Mouse (Mus musculus) stomach, embryonic 15.5 days (tissue): ENCODE measurements around the gene Lpcat4. TPM values are rescaled to one million over a fixed set of nuclear protein-coding genes. Genes with fewer than 3 reads are reported as not detected.
"Not testable (repeated sequence)": the region's sequence is repeated elsewhere in the genome, so short reads cannot be mapped to it uniquely, and the experiment has no call there.

ENCODE experiments used
- ATAC-seq: fragments of 200-750 bp; cut with Nextera tagmentation; 2 replicates; pipeline ENCODE4 v1.8.0; 2017; ENCODE audit warnings: low read depth, moderate number of reproducible peaks, moderate TSS enrichment; ENCODE audit not compliant: insufficient read depth, low FRiP score
- H3K27ac ChIP-seq: fragments of 300-500 bp; sonication (generic); 2 replicates; pipeline ENCODE4 v1.5.1; 2015; ENCODE audit warnings: mild to moderate bottlenecking, inconsistent platforms
- H3K27me3 ChIP-seq: fragments of 300-500 bp; sonication (generic); replicated peaks from 2 replicates; pipeline ENCODE4 v1.6.1; 2015; ENCODE audit warnings: inconsistent platforms
- H3K36me3 ChIP-seq: fragments of 300-500 bp; sonication (generic); 2 replicates; pipeline ENCODE4 v1.6.1; 2015; ENCODE audit warnings: inconsistent platforms
- H3K4me1 ChIP-seq: fragments of 300-500 bp; sonication (generic); 2 replicates; pipeline ENCODE4 v1.6.1; 2015; ENCODE audit warnings: inconsistent platforms
- H3K4me2 ChIP-seq: fragments of 300-500 bp; sonication (generic); 2 replicates; pipeline ENCODE4 v1.6.1; 2015; ENCODE audit warnings: mild to moderate bottlenecking, inconsistent platforms
- H3K4me3 ChIP-seq: fragments of 300-500 bp; sonication (generic); replicated peaks from 2 replicates; pipeline ENCODE4 v1.5.1; 2015; ENCODE audit warnings: inconsistent platforms
- H3K9ac ChIP-seq: fragments of 300-500 bp; sonication (generic); 2 replicates; pipeline ENCODE4 v1.6.1; 2015; ENCODE audit warnings: inconsistent platforms
- H3K9me3 ChIP-seq: fragments of 300-500 bp; sonication (generic); 2 replicates; pipeline ENCODE4 v1.6.1; 2016; ENCODE audit warnings: inconsistent platforms
- WGBS: fragments of 180-500 bp; shearing (Covaris S2); methylation state at CpG from one replicate; pipeline ENCODE4 v1.1.7; 2015; 5-methylcytosine and 5-hydroxymethylcytosine counted together
- polyA plus RNA-seq: library from polyadenylated mRNA; unstranded; fragments of >200 nt; fragmentation: Nextera tagmentation; extraction: Ambion mirVana; gene quantifications from 2 replicates; pipeline ENCODE4 v1.2.1, GENCODE M21; 2015

Lpcat4 gene
- polyA plus RNA-seq, 1 experiment from 2014 or later: 27.0 TPM

- H3K9me3 ChIP-seq, H3K4me2 ChIP-seq, H3K27ac ChIP-seq, ATAC-seq, H3K9ac ChIP-seq, H3K4me3 ChIP-seq, H3K4me1 ChIP-seq, H3K36me3 ChIP-seq, H3K27me3 ChIP-seq: not testable (repeated sequence)
- 95% methylated on average over 1 of the region's 1 CpGs for WGBS
These were observed 46.8 kb downstream of the Lpcat4 start for GRCm38 (mm10) chr2:112286062-112286461.

GRCm38 (mm10) chr2:112287059-112287458 is 47.8 kb downstream of the Lpcat4 start:
- H3K4me1 ChIP-seq: no peaks in the 10 kb centered on the region
- H3K9me3 ChIP-seq: no peaks in the 10 kb centered on the region
- H3K9ac ChIP-seq: no peak overlapping the region
- 0 out of 2 replicates have a peak overlapping the region, but pooled peaks have one; percentile 16 for H3K27ac ChIP-seq
- H3K4me3 ChIP-seq: no peak overlapping the region
- WGBS: 54% methylated on average over 4 of the region's 4 CpGs
- no peaks in the 10 kb centered on the region for H3K27me3 ChIP-seq
- no peak overlapping the region for H3K4me2 ChIP-seq
- ATAC-seq: peak; percentile 83
- H3K36me3 ChIP-seq: no peaks in the 10 kb centered on the region

- H3K4me2 ChIP-seq: no peak overlapping the region
- 78% methylated on average over 3 of the region's 3 CpGs for WGBS
- no peak overlapping the region for H3K9ac ChIP-seq
- no peaks in the 10 kb centered on the region for H3K27me3 ChIP-seq
- ATAC-seq: no peak
- H3K27ac ChIP-seq: no peak overlapping the region
- no peak overlapping the region for H3K4me3 ChIP-seq
- no peaks in the 10 kb centered on the region for H3K4me1 ChIP-seq
- no peaks in the 10 kb centered on the region for H3K9me3 ChIP-seq
- no peaks in the 10 kb centered on the region for H3K36me3 ChIP-seq
These were observed 50.2 kb downstream of the Lpcat4 start for GRCm38 (mm10) chr2:112289507-112289906.

- ATAC-seq: no peak
These were observed 53.6 kb downstream of the Lpcat4 start for GRCm38 (mm10) chr2:112292823-112293222.

GRCm38 (mm10) chr2:112296211-112296610 is 56.9 kb downstream of the Lpcat4 start:
- WGBS: 85% methylated on average over 3 of the region's 3 CpGs
- H3K36me3 ChIP-seq: no peaks in the 10 kb centered on the region

More at GRCm38 (mm10) chr2:112292823-112293222, 53.6 kb downstream of the Lpcat4 start:
- Histone ChIP-seq H3K4me2 (no peak overlapping the region), H3K4me3 (no peak overlapping the region), H3K9ac (no peak overlapping the region), H3K27me3 (no peaks in the 10 kb centered on the region), H3K27ac (no peak overlapping the region), H3K9me3 (no peaks in the 10 kb centered on the region), H3K36me3 (no peaks in the 10 kb centered on the region), H3K4me1 (no peaks in the 10 kb centered on the region)
- 78% methylated on average over 2 of the region's 2 CpGs for WGBS

More at GRCm38 (mm10) chr2:112296211-112296610, 56.9 kb downstream of the Lpcat4 start:
- Histone ChIP-seq H3K4me2 (no peak overlapping the region), H3K4me1 (no peaks in the 10 kb centered on the region), H3K27me3 (no peaks in the 10 kb centered on the region), H3K9ac (no peak overlapping the region), H3K4me3 (no peak overlapping the region), H3K27ac (no peak overlapping the region), H3K9me3 (no peaks in the 10 kb centered on the region)
- no peak for ATAC-seq

Other genes with a start within 250 kb of the Lpcat4 start
- gene Olfr1309, start 249.2 kb upstream of the Lpcat4 start, polyA plus RNA-seq: not detected in 2 replicates
- gene Olfr1310, start 226.8 kb upstream of the Lpcat4 start, polyA plus RNA-seq: not detected in 2 replicates
- gene Olfr1311, start 215.1 kb upstream of the Lpcat4 start, polyA plus RNA-seq: not detected in 2 replicates
- not detected in 2 replicates for gene Olfr1312, start 189.2 kb upstream of the Lpcat4 start, polyA plus RNA-seq
- gene Olfr1313, start 161.6 kb upstream of the Lpcat4 start, polyA plus RNA-seq: not detected in 2 replicates
- gene Olfr1314, start 142.7 kb upstream of the Lpcat4 start, polyA plus RNA-seq: not detected in 2 replicates
- not detected in 2 replicates for gene Olfr1315-ps1, start 124.0 kb upstream of the Lpcat4 start, polyA plus RNA-seq
- gene Olfr1316, start 104.5 kb upstream of the Lpcat4 start, polyA plus RNA-seq: not detected in 2 replicates
- not detected in 2 replicates for gene Olfr1317, start 99.1 kb upstream of the Lpcat4 start, polyA plus RNA-seq
- not detected in 2 replicates for gene Olfr1318, start 85.3 kb upstream of the Lpcat4 start, polyA plus RNA-seq
- gene Nutm1, start 19.8 kb downstream of the Lpcat4 start, polyA plus RNA-seq: 0.04 TPM in 1 of 2 replicates, not detected in the other
- 213 and 223 TPM in 2 replicates for gene Nop10, start 22.5 kb downstream of the Lpcat4 start, polyA plus RNA-seq
- 10.5 and 11.8 TPM in 2 replicates for gene Slc12a6, start 26.4 kb downstream of the Lpcat4 start, polyA plus RNA-seq
- not detected in 2 replicates for gene Gm21985, start 26.8 kb downstream of the Lpcat4 start, polyA plus RNA-seq
- gene Emc4, start 128.6 kb downstream of the Lpcat4 start, polyA plus RNA-seq: 101 and 107 TPM in 2 replicates
- gene Katnbl1, start 139.7 kb downstream of the Lpcat4 start, polyA plus RNA-seq: 39.2 and 41.0 TPM in 2 replicates
- 21.5 and 22.2 TPM in 2 replicates for gene Emc7, start 215.5 kb downstream of the Lpcat4 start, polyA plus RNA-seq
- not detected in 2 replicates for gene Chrm5, start 241.3 kb downstream of the Lpcat4 start, polyA plus RNA-seq